Comparison of ENCODE assay signal across 8 mouse cellular contexts in genomic region chr2:104493021-104493950, GRCm38 (mm10). TPM values are rescaled to one million over a fixed set of nuclear protein-coding genes. Genes with fewer than 3 reads are reported as not detected.
DNase-seq lines count a peak whose midpoint lies in the region; ATAC-seq and TF ChIP-seq lines count a peak whose summit lies in the region.

No protein-coding gene starts in this region.

- WGBS in embryonic facial prominence, embryonic 13.5 days = under 1% methylated on average over 76 of the region's 99 CpGs
- 0% methylated on average over 99 of the region's 99 CpGs for WGBS in limb, embryonic 12.5 days
- under 1% methylated on average over 99 of the region's 99 CpGs for WGBS in midbrain, embryonic 14.5 days
- WGBS in spleen, adult 2 months = under 1% methylated on average over 97 of the region's 99 CpGs

- H3K4me2 ChIP-seq in embryonic facial prominence, embryonic 13.5 days = peak overlapping the region; percentile 76
- H3K4me2 ChIP-seq in limb, embryonic 12.5 days = peak overlapping the region; percentile 73
- peak overlapping the region; percentile 80 for H3K4me2 ChIP-seq in midbrain, embryonic 14.5 days (ENCODE audit: low read length)

- peak; percentile 85 for DNase-seq in 416B (ENCODE audit: low read depth)
- peak; percentile 84 to 87 for DNase-seq in adrenal gland, postnatal 36 days
- peak; percentile 91 for DNase-seq in heart, adult 18-20 months
- peak; percentile 67 to 75 for DNase-seq in kidney, adult 8-10 months
- peak; percentile 88 for DNase-seq in midbrain, embryonic 14.5 days
- DNase-seq in spleen, adult 2 months (ENCODE audit: low read depth in 1 of 2, low spot score in 2 of 2) = peak; percentile 62 to 72

- H3K36me3 ChIP-seq in embryonic facial prominence, embryonic 13.5 days = no peaks in the 10 kb centered on the region
- H3K36me3 ChIP-seq in limb, embryonic 12.5 days = no peaks in the 10 kb centered on the region
- H3K36me3 ChIP-seq in midbrain, embryonic 14.5 days (ENCODE audit: control insufficient read depth, insufficient read depth, low read length) = no peaks in the 10 kb centered on the region
- H3K36me3 ChIP-seq in spleen, adult 2 months (ENCODE audit: control insufficient read depth, insufficient read depth, low read length) = no peaks in the 10 kb centered on the region

- peak; percentile 73 for ATAC-seq in embryonic facial prominence, embryonic 13.5 days (ENCODE audit: insufficient number of reproducible peaks, insufficient read depth, low FRiP score, low TSS enrichment, low read depth)
- peak; percentile 58 for ATAC-seq in limb, embryonic 12.5 days (ENCODE audit: insufficient number of reproducible peaks, insufficient read depth, low FRiP score, low TSS enrichment, low read depth)
- ATAC-seq in midbrain, embryonic 14.5 days (ENCODE audit: low FRiP score, low TSS enrichment) = peak; percentile 70

- no peak for TF ChIP-seq CTCF in spleen, adult 2 months (IDR thresholded peaks at IDR 0.05; ENCODE audit: extremely low read depth, insufficient read depth, insufficient read length, insufficient replicate concordance)

- peak overlapping the region; percentile 99 for H3K9ac ChIP-seq in embryonic facial prominence, embryonic 13.5 days
- H3K9ac ChIP-seq in limb, embryonic 12.5 days (replicated peaks) = peak overlapping the region; percentile 97
- peak overlapping the region; percentile 99 for H3K9ac ChIP-seq in midbrain, embryonic 14.5 days (replicated peaks; ENCODE audit: low read length)

- peak; percentile 22 for TF ChIP-seq POLR2A in spleen, adult 2 months (IDR thresholded peaks at IDR 0.05; ENCODE audit: low read depth, low read length)

- H3K4me1 ChIP-seq in embryonic facial prominence, embryonic 13.5 days = peaks cover 15% of the 10 kb centered on the region
- peaks cover 24% of the 10 kb centered on the region for H3K4me1 ChIP-seq in limb, embryonic 12.5 days (replicated peaks)
- peaks cover 14% of the 10 kb centered on the region; the same call in 1 of the 2 replicates for H3K4me1 ChIP-seq in midbrain, embryonic 14.5 days (ENCODE audit: control insufficient read depth, insufficient read depth, low read length)
- H3K4me1 ChIP-seq in spleen, adult 2 months (ENCODE audit: control insufficient read depth, insufficient read depth, insufficient read length) = no peaks in the 10 kb centered on the region; the same call in 1 of the 2 replicates

- peak overlapping the region; percentile 96 for H3K4me3 ChIP-seq in embryonic facial prominence, embryonic 13.5 days
- H3K4me3 ChIP-seq in limb, embryonic 12.5 days (replicated peaks) = peak overlapping the region; percentile 91
- H3K4me3 ChIP-seq in midbrain, embryonic 14.5 days (replicated peaks; ENCODE audit: low read depth, low read length) = peak overlapping the region; percentile 76
- H3K4me3 ChIP-seq in spleen, adult 2 months (ENCODE audit: extremely low read depth, insufficient read depth, insufficient read length) = peak overlapping the region; percentile 94

- no peaks in the 10 kb centered on the region for H3K27me3 ChIP-seq in embryonic facial prominence, embryonic 13.5 days
- peaks cover 4% of the 10 kb centered on the region; the same call in 1 of the 2 replicates for H3K27me3 ChIP-seq in limb, embryonic 12.5 days
- no peaks in the 10 kb centered on the region for H3K27me3 ChIP-seq in midbrain, embryonic 14.5 days (ENCODE audit: control insufficient read depth, insufficient read depth, low read length)
- no peaks in the 10 kb centered on the region for H3K27me3 ChIP-seq in spleen, adult 2 months (ENCODE audit: control insufficient read depth, insufficient read depth, low read length)

- peak overlapping the region; percentile 99 for H3K27ac ChIP-seq in embryonic facial prominence, embryonic 13.5 days
- H3K27ac ChIP-seq in limb, embryonic 12.5 days = peak overlapping the region; percentile 98
- peak overlapping the region; percentile 99 for H3K27ac ChIP-seq in midbrain, embryonic 14.5 days (replicated peaks; ENCODE audit: low read depth, low read length)
- peak overlapping the region; percentile 98 for H3K27ac ChIP-seq in spleen, adult 2 months (ENCODE audit: insufficient read depth, low read length)

- H3K9me3 ChIP-seq in embryonic facial prominence, embryonic 13.5 days = no peaks in the 10 kb centered on the region
- no peaks in the 10 kb centered on the region for H3K9me3 ChIP-seq in limb, embryonic 12.5 days
- H3K9me3 ChIP-seq in midbrain, embryonic 14.5 days (ENCODE audit: control insufficient read depth, low read length) = no peaks in the 10 kb centered on the region

RNA-seq across cellular contexts. Expression of gene Hipk3, which starts 1.0 kb away (rescaled TPM):
- total RNA-seq in adrenal gland, postnatal 36 days (2021) = 100 to 1,000 TPM; 128 to 148 TPM
- polyA plus RNA-seq in embryonic facial prominence, embryonic 13.5 days (2015; fragmentation: Nextera tagmentation; extraction: Ambion mirVana) = 12.8 and 14.9 TPM in 2 replicates
- total RNA-seq in heart, adult 18-20 months (2021) = 100 to 1,000 TPM; 209 to 220 TPM
- polyA plus RNA-seq in limb, embryonic 12.5 days (2016; fragmentation: Nextera tagmentation; extraction: Ambion mirVana) = 16.2 and 19.0 TPM in 2 replicates
- 9.4 and 12.1 TPM in 2 replicates for polyA plus RNA-seq in midbrain, embryonic 14.5 days (2014; fragmentation: Nextera tagmentation; extraction: Ambion mirVana)
- polyA plus RNA-seq in spleen, adult 2 months (2012; rRNA removed) = 14.5 and 16.8 TPM in 2 replicates

Comparison
In these comparisons a context has a peak if more than half of its experiments do, and no peak if none do; other contexts are left out.
1. Peak in every context shown above with its lines: DNase-seq, ATAC-seq, H3K4me3 ChIP-seq and H3K27ac ChIP-seq.